8 mouse cellular contexts compared by ENCODE assay signal in genomic region chr1:171064491-171065242, GRCm38 (mm10). TPM values are rescaled to one million over a fixed set of nuclear protein-coding genes. Genes with fewer than 3 reads are reported as not detected.
DNase-seq lines count a peak whose midpoint lies in the region; ATAC-seq and TF ChIP-seq lines count a peak whose summit lies in the region.
"Not testable (repeated sequence)": the region's sequence is repeated elsewhere in the genome, so short reads cannot be mapped to it uniquely, and the experiment has no call there.

Fcgr3 (minus strand) TSS chr1:171064935.

- WGBS in hindbrain, embryonic 16.5 days, result 2% methylated on average over 36 of the region's 75 CpGs
- 4% methylated on average over 31 of the region's 75 CpGs for WGBS in macrophage (ENCODE audit: missing documents)

- not testable (repeated sequence) for TF ChIP-seq CTCF in cortical plate, adult 2 months (IDR thresholded peaks at IDR 0.05; ENCODE audit: extremely low read depth, insufficient read depth, low read length)
- peak; percentile 30 for TF ChIP-seq CTCF in left cerebral cortex, adult 2 months (IDR thresholded peaks at IDR 0.05)

- not testable (repeated sequence) for H3K4me1 ChIP-seq in cortical plate, adult 2 months (ENCODE audit: control insufficient read depth, insufficient read depth, low read length); hindbrain, embryonic 16.5 days (ENCODE audit: control insufficient read depth, insufficient read depth, low read depth, low read length)

- H3K9ac ChIP-seq in hindbrain, embryonic 16.5 days (ENCODE audit: low read depth, low read length), result not testable (repeated sequence)

- intact Hi-C loops in left cerebral cortex, adult 2 months (cut with DNase I), result not testable (repeated sequence)

- not testable (repeated sequence) for H3K27ac ChIP-seq in cortical plate, adult 2 months (ENCODE audit: insufficient read depth, low read length); hindbrain, embryonic 16.5 days (ENCODE audit: low read depth, low read length); left cerebral cortex, adult 2 months; macrophage

- not testable (repeated sequence) for H3K79me2 ChIP-seq in macrophage (ENCODE audit: inconsistent target)

- H3K27me3 ChIP-seq in hindbrain, embryonic 16.5 days (replicated peaks; ENCODE audit: control insufficient read depth, insufficient read depth, low read length), result peaks cover 30% of the 10 kb centered on the region

- not testable (repeated sequence) for TF ChIP-seq POLR2A in cortical plate, adult 2 months (IDR thresholded peaks at IDR 0.05; ENCODE audit: extremely low read depth, insufficient read depth, low read length)

- DNase-seq in ZHBTc4 (ENCODE audit: low read depth, low spot score), result peak; percentile 95
- peak; percentile 64 to 65 for DNase-seq in gastrocnemius, adult 8-10 months (ENCODE audit: low spot score in 2 of 2)
- peak; percentile 80 to 83 for DNase-seq in left cerebral cortex, adult 2 months (ENCODE audit: extremely low spot score in 1 of 2, low spot score in 2 of 2)
- DNase-seq in retina, postnatal 7 days (ENCODE audit: low read depth, low spot score), result peak; percentile 59
- DNase-seq in urinary bladder, adult 18-20 months (ENCODE audit: low spot score in 2 of 2), result peak; percentile 64 to 95

- H3K4me3 ChIP-seq in cortical plate, adult 2 months (ENCODE audit: insufficient read depth, low read length), result peak within 1 kb of the TSS; percentile 28
- H3K4me3 ChIP-seq in hindbrain, embryonic 16.5 days (ENCODE audit: low read length), result peak within 1 kb of the TSS; percentile 35
- peak within 1 kb of the TSS; percentile 32 for H3K4me3 ChIP-seq in left cerebral cortex, adult 2 months
- H3K4me3 ChIP-seq in macrophage (ENCODE audit: inconsistent target), result not testable (repeated sequence)

- H3K9me3 ChIP-seq in hindbrain, embryonic 16.5 days (ENCODE audit: control insufficient read depth, low read length), result not testable (repeated sequence)

- H3K36me3 ChIP-seq in hindbrain, embryonic 16.5 days (ENCODE audit: control insufficient read depth, insufficient read depth, low read length); macrophage (ENCODE audit: inconsistent target): not testable (repeated sequence)

- peak within 1 kb of the TSS; percentile 50 for H3K4me2 ChIP-seq in hindbrain, embryonic 16.5 days (ENCODE audit: low read length)

- peak; percentile 57 for ATAC-seq in hindbrain, embryonic 16.5 days

RNA-seq across cellular contexts. Expression of gene Fcgr3, which starts in this region (rescaled TPM):
- polyA plus RNA-seq in cortical plate, adult 2 months (2012; rRNA removed), result 20.6 and 21.1 TPM in 2 replicates
- total RNA-seq in gastrocnemius, adult 8-10 months (2022), result 1 to 10 TPM in 3 of 4 experiments, under 1 TPM in 1; 0.73 to 1.8 (median 1.4) TPM
- 9.8 and 11.5 TPM in 2 replicates for polyA plus RNA-seq in hindbrain, embryonic 16.5 days (2015; fragmentation: Nextera tagmentation; extraction: Ambion mirVana)
- total RNA-seq in left cerebral cortex, adult 2 months (2021), result 10 to 100 TPM; 11.6 to 14.3 TPM
- total RNA-seq in macrophage (2018; cell fraction: chromatin; rRNA removed), result 100 to 1,000 TPM in 2 of 26 experiments, 10 to 100 TPM in 24; 11.2 to 126 (median 31.3) TPM
- total RNA-seq in macrophage (2018; cell fraction: cytosol; rRNA removed), result 1,000 to 10,000 TPM in 1 of 26 experiments, 100 to 1,000 TPM in 25; 241 to 1,033 (median 488) TPM
- 100 to 1,000 TPM in 22 of 26 experiments, 10 to 100 TPM in 4; 68.5 to 379 (median 158) TPM for total RNA-seq in macrophage (2018; cell fraction: nucleus; rRNA removed)
- polyA plus RNA-seq in macrophage (2018), result 921 to 1,206 TPM (median 1,155 TPM) in 3 replicates

Comparison
In these comparisons a context has a peak if more than half of its experiments do, and no peak if none do; other contexts are left out.
1. RNA of gene Fcgr3 (total RNA-seq): 11.6 to 14.3 TPM in left cerebral cortex, adult 2 months; 0.73 to 1.8 TPM in gastrocnemius, adult 8-10 months; every median in the first group is over 4 times any median in the second.
2. RNA of gene Fcgr3 (polyA plus RNA-seq): 921 to 1,206 TPM in macrophage; 20.6 to 21.1 TPM in cortical plate, adult 2 months and 9.8 to 11.5 TPM in hindbrain, embryonic 16.5 days; every median in the first group is over 10 times any median in the second.
3. Peak in every context shown above with its lines, with median percentiles within 50 percentile points of each other: DNase-seq.